7 mouse cellular contexts compared by ENCODE assay signal in the genomic region with DNA sequence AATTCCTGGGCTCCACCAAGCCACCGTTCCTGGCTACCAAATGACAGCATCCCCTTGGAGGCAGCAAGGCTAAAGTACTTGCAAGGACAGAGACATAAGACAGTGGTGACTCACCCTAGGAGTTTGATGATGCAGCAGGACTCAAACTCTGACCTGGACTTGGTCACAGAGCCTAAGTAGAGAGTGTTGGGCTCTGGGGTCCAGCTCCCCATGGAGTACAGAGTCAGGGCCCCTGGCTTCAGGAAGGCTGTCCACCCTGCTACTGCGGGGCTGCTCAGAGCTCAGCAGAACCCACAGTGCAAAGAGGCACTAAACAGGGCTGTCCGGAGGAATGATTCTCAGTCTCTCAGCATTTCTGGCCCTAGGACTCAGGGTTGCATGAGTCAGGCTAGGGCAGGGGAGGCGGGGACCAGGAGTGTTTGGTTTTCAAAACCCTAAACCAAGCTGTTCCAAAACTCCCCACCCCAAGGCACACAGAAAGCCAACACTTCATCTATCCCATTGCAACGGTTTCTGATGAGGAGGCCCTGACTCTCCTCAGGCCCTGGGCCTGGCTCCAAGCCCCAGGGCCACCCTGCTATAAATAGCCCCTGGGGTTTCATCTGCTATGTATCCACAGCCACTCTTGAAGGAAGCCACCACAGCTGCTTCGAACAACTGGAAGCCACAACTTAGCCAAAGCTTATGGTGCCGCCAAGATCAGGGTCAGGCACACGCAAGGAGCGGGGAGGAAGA.
DNase-seq lines count a peak whose midpoint lies in the region; ATAC-seq and TF ChIP-seq lines count a peak whose summit lies in the region.

No protein-coding gene starts in this region.

- no peak for TF ChIP-seq CTCF in lung, adult 2 months (IDR thresholded peaks at IDR 0.05; ENCODE audit: insufficient read depth, low read length)

- H3K27ac ChIP-seq in embryonic facial prominence, embryonic 14.5 days (replicated peaks; ENCODE audit: low read depth, low read length): peak overlapping the region; percentile 1

- ATAC-seq in embryonic facial prominence, embryonic 14.5 days (ENCODE audit: low read depth): peak; percentile 51

- WGBS in embryonic facial prominence, embryonic 14.5 days: 45% methylated on average over 9 of the region's 9 CpGs
- WGBS in lung, adult 2 months: 27% methylated on average over 9 of the region's 9 CpGs

- H3K4me1 ChIP-seq in embryonic facial prominence, embryonic 14.5 days (ENCODE audit: control insufficient read depth, insufficient read depth, low read length): peaks cover 31% of the 10 kb centered on the region
- H3K4me1 ChIP-seq in lung, adult 2 months (ENCODE audit: control insufficient read depth, insufficient read depth, low read length): peaks cover 49% of the 10 kb centered on the region

- no peak overlapping the region for H3K4me3 ChIP-seq in embryonic facial prominence, embryonic 14.5 days (ENCODE audit: low read depth, low read length)
- H3K4me3 ChIP-seq in lung, adult 2 months (replicated peaks; ENCODE audit: extremely low read depth, low read depth, low read length): peak overlapping the region; percentile 59

- intact Hi-C loops in left cerebral cortex, postnatal 25 days (cut with DNase I): loop anchor here (5.0 kb wide), 1 partner anchor 79 kb away; no protein-coding TSS in a partner anchor

- H3K9ac ChIP-seq in embryonic facial prominence, embryonic 14.5 days (ENCODE audit: low read depth, low read length): 0 out of 2 replicates have a peak overlapping the region, but pooled peaks have one; percentile 2

- peak; percentile 74 for DNase-seq in adrenal gland, postnatal 10 days
- peak; percentile 77 for DNase-seq in embryonic facial prominence, embryonic 14.5 days (ENCODE audit: low spot score)
- peak; percentile 73 for DNase-seq in heart, postnatal 4 days
- DNase-seq in lung, adult 2 months: peak; percentile 66
- DNase-seq in embryo, embryonic 10.5 days (ENCODE audit: low spot score): no peak
- DNase-seq in right cerebral cortex, adult 2 months (ENCODE audit: low spot score in 2 of 2): no peak
- DNase-seq in left cerebral cortex, postnatal 25 days (ENCODE audit: low spot score in 2 of 2): no peak

- H3K36me3 ChIP-seq in embryonic facial prominence, embryonic 14.5 days (ENCODE audit: control insufficient read depth, insufficient read depth, low read length): peaks cover 25% of the 10 kb centered on the region

- no peaks in the 10 kb centered on the region for H3K9me3 ChIP-seq in embryonic facial prominence, embryonic 14.5 days (ENCODE audit: control insufficient read depth, low read length)

- no peak overlapping the region for H3K4me2 ChIP-seq in embryonic facial prominence, embryonic 14.5 days (ENCODE audit: low read depth, low read length)

- no peaks in the 10 kb centered on the region for H3K27me3 ChIP-seq in embryonic facial prominence, embryonic 14.5 days (replicated peaks; ENCODE audit: control insufficient read depth, insufficient read depth, low read length)

- TF ChIP-seq POLR2A in lung, adult 2 months (IDR thresholded peaks at IDR 0.05; ENCODE audit: borderline replicate concordance, extremely low read depth, low read depth, low read length): peak; percentile 69; the same call in 1 of the 2 replicates

Comparison
In these comparisons a context has a peak if more than half of its experiments do, and no peak if none do; other contexts are left out.
1. DNase-seq: peak in adrenal gland, postnatal 10 days (single experiment), embryonic facial prominence, embryonic 14.5 days (single experiment), heart, postnatal 4 days (single experiment) and lung, adult 2 months (single experiment); none in embryo, embryonic 10.5 days (single experiment), right cerebral cortex, adult 2 months (0 of 2) and left cerebral cortex, postnatal 25 days (0 of 2).